Mouse (Mus musculus): ENCODE data around the gene Ssh2.

- TF ChIP-seq CTCF (IDR thresholded peaks at IDR 0.05; ENCODE audit: extremely low read depth, insufficient read depth, low read length) (peak; percentile 55), POLR2A (IDR thresholded peaks at IDR 0.05; ENCODE audit: extremely low read depth, insufficient read depth, low read length) (peak; percentile 60)
Measured at GRCm38 (mm10) chr11:77508068-77509021, 292.3 kb downstream of the Ssh2 start.
